Mouse (Mus musculus): ENCODE measurements around the gene Wnt7b. TPM values are rescaled to one million over a fixed set of nuclear protein-coding genes. Genes with fewer than 3 reads are reported as not detected.

Gene Wnt7b
- polyA plus RNA-seq, 1 experiment from 2014 or later, result 1.3 TPM

DNA sequence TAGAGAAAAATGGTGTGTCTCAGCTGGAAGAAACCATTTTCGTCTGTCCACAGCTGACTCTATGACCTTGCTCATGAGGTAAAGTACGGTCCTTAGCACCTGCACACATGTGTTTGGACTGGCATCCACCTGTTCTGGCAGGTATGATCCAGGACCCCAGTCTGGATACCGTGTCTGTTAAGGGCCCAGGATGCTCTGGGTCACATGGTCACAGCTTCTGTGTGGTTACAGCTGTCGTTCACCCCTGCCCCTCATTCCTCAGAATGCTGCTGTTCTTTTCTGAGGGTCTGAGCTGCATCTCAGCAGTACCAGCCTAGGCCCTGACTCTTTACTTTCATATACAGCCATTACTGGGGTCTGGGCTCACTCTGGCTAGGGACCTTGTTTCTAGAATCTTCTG is 18.9 kb upstream of the Wnt7b start:
- Histone ChIP-seq H3K4me2 (no peak overlapping the region), H3K9me3 (replicated peaks) (peaks cover 5% of the 10 kb centered on the region), H3K27me3 (replicated peaks) (peaks cover 8% of the 10 kb centered on the region; the same call in 1 of the 2 replicates), H3K27ac (ENCODE audit: poor library complexity, severe bottlenecking) (no peak overlapping the region), H3K4me3 (no peak overlapping the region), H3K36me3 (no peaks in the 10 kb centered on the region), H3K4me1 (replicated peaks) (peaks cover 17% of the 10 kb centered on the region), H3K9ac (no peak overlapping the region)
- no peak for ATAC-seq (ENCODE audit: insufficient number of reproducible peaks, low FRiP score)
- 74% methylated on average over 4 of the region's 4 CpGs for WGBS

DNA sequence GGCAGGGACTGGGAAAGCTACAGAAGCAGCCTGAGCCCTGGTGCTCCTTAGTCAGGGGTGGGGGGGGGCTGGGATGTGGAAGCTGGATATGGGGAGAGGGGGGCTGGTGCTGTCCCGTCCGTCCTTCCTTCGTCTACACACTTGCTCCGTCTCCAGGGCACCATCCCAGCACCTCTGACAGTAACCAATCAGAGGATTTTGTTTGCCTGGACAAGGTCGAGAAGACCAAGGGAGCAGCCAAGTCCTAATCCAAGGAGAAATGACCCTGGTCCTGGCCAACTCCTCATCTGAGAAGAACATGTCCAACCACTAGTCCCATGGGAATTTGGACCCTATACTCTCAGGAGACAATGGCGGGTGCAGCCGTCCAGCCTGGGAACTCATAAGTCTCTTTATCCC is 18.4 kb upstream of the Wnt7b start:
- H3K9ac ChIP-seq, result peak overlapping the region; percentile 44; the same call in 1 of the 2 replicates
- H3K36me3 ChIP-seq, result no peaks in the 10 kb centered on the region
- no peak for ATAC-seq (ENCODE audit: insufficient number of reproducible peaks, low FRiP score)
- H3K9me3 ChIP-seq (replicated peaks), result peaks cover 5% of the 10 kb centered on the region
- WGBS, result 50% methylated on average over 7 of the region's 7 CpGs
- H3K27me3 ChIP-seq (replicated peaks), result peaks cover 9% of the 10 kb centered on the region
- peak overlapping the region; percentile 38 for H3K4me2 ChIP-seq
- H3K4me1 ChIP-seq (replicated peaks), result peaks cover 14% of the 10 kb centered on the region
- H3K4me3 ChIP-seq, result no peak overlapping the region
- no peak overlapping the region for H3K27ac ChIP-seq (ENCODE audit: poor library complexity, severe bottlenecking)

DNA sequence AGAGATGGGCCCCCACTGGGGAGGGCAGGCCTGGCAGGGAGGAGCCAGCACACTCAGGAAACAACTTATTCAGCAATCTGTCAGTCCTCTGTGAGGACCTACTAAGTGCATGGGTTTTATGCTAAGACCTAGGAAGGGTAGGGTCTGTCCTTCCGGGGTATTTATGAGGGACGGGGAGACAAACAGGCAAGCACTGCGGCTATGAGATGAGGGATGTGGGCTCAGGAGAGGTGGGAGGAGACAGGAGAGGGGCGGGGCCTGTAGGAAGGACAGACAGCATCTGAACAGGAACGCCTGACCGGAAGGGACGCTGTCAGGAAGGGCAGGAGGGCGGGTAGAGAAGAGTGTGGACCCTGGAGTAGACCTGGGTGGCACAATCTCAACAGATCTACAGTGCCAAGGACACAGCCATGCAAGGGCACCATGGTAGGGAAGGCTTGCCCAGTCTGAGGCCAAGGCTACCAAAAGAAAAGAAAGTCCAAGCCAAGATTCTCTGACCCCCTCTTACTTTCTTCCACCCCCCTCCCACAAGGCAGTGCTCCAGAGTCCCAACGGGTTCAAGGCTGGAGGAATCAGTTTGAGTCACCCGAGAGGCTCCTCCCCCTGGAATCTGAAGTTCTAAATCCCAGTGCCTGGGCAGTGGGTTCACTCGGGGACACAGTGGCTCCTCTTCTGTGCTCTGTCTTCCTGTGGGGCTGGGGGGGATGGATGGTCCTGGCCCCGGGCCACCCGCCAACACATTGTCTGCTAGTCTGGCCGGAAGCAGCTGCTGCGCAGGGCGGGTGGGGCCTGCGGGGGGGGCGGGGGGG is 17.8 kb upstream of the Wnt7b start:
- Histone ChIP-seq H3K4me1 (replicated peaks) (peaks cover 14% of the 10 kb centered on the region), H3K27ac (ENCODE audit: poor library complexity, severe bottlenecking) (no peak overlapping the region), H3K9me3 (replicated peaks) (peaks cover 5% of the 10 kb centered on the region), H3K4me2 (peak overlapping the region; percentile 38), H3K27me3 (replicated peaks) (peaks cover 13% of the 10 kb centered on the region), H3K36me3 (no peaks in the 10 kb centered on the region), H3K4me3 (no peak overlapping the region), H3K9ac (peak overlapping the region; percentile 44; the same call in 1 of the 2 replicates)
- ATAC-seq (ENCODE audit: insufficient number of reproducible peaks, low FRiP score), result peak; percentile 81
- WGBS, result 24% methylated on average over 18 of the region's 18 CpGs

DNA sequence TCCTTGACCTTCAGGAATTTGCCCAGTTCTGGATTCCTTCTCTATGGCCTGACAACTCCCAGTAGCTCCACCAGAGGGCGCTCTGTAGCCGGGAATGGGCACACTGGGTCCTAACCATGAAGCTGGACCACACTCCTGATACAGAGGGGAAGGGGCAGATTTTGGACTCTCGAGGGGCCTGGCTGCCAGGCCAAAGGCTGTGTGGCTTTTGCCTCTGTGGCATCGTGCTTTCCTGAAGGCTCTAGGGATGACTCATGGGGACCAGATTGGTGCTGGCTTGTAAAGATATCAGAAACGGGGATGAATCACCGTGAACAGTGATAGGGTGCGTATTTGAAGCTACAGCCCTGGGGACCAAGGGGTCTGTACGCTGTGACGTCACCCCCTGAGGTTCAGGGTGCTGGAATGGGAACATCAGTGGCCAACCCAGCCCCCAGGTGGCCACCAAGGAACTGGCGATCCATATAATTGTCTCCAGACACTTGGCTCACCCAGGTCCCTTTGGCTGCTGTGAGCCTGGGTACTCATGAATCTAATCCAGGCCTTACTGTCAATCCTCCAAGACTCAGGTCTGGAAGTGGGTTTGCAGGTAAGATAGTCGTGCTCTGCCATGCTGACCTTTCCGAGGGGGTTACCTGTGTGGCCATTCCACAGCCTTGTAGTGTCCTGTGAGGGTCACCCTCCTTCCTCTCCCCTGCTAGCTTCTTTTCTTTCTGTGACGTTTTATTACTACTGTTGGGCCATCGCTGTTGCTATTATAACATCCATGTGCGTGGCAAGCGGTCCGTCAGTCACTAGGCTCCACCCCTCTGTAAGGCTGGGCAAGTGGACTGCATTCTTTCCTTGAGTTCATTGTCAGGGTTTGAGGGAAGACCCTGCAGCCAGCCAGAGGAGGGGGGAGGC is 17.0 kb upstream of the Wnt7b start:
- Histone ChIP-seq H3K4me3 (no peak overlapping the region), H3K36me3 (no peaks in the 10 kb centered on the region), H3K27me3 (replicated peaks) (peaks cover 13% of the 10 kb centered on the region), H3K4me1 (replicated peaks) (peaks cover 14% of the 10 kb centered on the region), H3K4me2 (no peak overlapping the region), H3K27ac (ENCODE audit: poor library complexity, severe bottlenecking) (no peak overlapping the region), H3K9me3 (replicated peaks) (peaks cover 5% of the 10 kb centered on the region), H3K9ac (peak overlapping the region; percentile 29; the same call in 1 of the 2 replicates)
- 42% methylated on average over 17 of the region's 17 CpGs for WGBS
- ATAC-seq (ENCODE audit: insufficient number of reproducible peaks, low FRiP score), result 0 out of 2 replicates have a peak, but pooled peaks have one; percentile 2

DNA sequence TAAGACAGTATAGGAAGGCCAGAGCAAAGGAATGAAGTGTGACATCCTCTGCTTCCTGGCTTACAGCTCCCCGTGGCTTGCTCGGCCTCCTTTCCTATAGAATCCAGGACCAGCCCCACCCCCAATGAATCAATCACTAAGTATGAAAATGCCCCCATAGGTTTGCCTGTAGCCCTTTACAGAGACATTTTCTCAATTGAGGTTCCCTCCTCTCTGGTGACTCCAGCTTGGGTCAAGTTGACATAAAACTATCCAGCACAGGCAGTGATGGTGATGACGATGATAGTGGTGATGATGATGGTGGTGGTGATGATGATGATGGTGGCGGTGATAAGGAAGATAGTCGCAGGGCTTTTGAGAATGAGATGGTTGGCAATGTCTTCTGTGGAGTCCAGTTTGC is 16.2 kb upstream of the Wnt7b start:
- no peak overlapping the region for H3K4me2 ChIP-seq
- H3K9ac ChIP-seq, result no peak overlapping the region
- H3K36me3 ChIP-seq, result no peaks in the 10 kb centered on the region
- no peak for ATAC-seq (ENCODE audit: insufficient number of reproducible peaks, low FRiP score)
- H3K9me3 ChIP-seq (replicated peaks), result peaks cover 5% of the 10 kb centered on the region
- H3K4me1 ChIP-seq (replicated peaks), result peaks cover 14% of the 10 kb centered on the region
- no peak overlapping the region for H3K27ac ChIP-seq (ENCODE audit: poor library complexity, severe bottlenecking)
- no peak overlapping the region for H3K4me3 ChIP-seq
- H3K27me3 ChIP-seq (replicated peaks), result peaks cover 12% of the 10 kb centered on the region
- WGBS, result 50% methylated on average over 5 of the region's 5 CpGs

DNA sequence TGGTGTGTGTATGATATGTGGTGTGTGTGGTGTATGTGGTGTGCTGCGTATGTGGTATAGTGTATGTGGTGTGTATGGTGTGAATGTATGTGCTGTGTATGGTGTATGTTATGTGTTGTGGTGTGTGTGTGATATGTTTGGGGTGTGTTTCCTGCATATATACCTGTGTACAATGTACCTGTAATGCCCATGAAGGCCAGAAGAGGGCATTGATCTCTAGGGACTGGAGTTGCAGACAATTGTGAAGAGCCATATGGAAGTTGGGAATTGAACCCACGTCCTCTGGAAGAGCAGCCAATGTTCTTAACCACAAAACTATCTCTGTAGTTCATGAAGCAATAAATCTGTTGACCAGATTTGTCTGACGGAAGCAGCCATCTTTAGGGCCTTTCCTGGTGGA is 15.1 kb upstream of the Wnt7b start:
- 60% methylated on average over 3 of the region's 3 CpGs for WGBS
- no peak overlapping the region for H3K9ac ChIP-seq
- peaks cover 14% of the 10 kb centered on the region for H3K4me1 ChIP-seq (replicated peaks)
- peaks cover 9% of the 10 kb centered on the region for H3K27me3 ChIP-seq (replicated peaks)
- no peaks in the 10 kb centered on the region for H3K36me3 ChIP-seq
- H3K4me2 ChIP-seq, result no peak overlapping the region
- H3K4me3 ChIP-seq, result no peak overlapping the region
- no peak overlapping the region for H3K27ac ChIP-seq (ENCODE audit: poor library complexity, severe bottlenecking)
- ATAC-seq (ENCODE audit: insufficient number of reproducible peaks, low FRiP score), result no peak
- H3K9me3 ChIP-seq (replicated peaks), result peaks cover 11% of the 10 kb centered on the region

DNA sequence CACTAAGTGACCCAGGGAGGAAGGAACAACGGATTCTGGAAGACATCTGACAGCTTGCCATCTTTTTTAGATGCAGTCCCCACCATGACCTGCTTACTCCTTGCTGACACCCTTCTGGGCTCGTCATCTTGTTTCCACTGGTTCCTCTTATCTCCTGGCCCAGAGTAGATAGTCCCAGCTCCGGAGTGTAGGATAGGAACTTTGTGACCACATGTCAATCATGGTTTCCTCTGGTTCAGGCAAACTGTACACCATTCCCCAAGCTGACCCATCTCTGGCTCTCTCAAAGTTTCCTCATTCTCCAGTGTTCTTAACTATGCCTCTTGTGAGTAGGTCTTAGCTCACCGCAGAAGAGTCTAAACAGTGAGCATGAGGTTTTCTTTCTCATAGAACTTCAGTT is 10.4 kb upstream of the Wnt7b start:
- Histone ChIP-seq H3K4me1 (replicated peaks) (no peaks in the 10 kb centered on the region), H3K4me3 (no peak overlapping the region), H3K9me3 (replicated peaks) (peaks cover 8% of the 10 kb centered on the region), H3K27ac (ENCODE audit: poor library complexity, severe bottlenecking) (no peak overlapping the region), H3K27me3 (replicated peaks) (peaks cover 9% of the 10 kb centered on the region; the same call in 1 of the 2 replicates), H3K4me2 (no peak overlapping the region), H3K36me3 (no peaks in the 10 kb centered on the region), H3K9ac (no peak overlapping the region)
- 52% methylated on average over 4 of the region's 4 CpGs for whole genome bisulfite sequencing
- ATAC-seq (ENCODE audit: insufficient number of reproducible peaks, low FRiP score), result no peak

DNA sequence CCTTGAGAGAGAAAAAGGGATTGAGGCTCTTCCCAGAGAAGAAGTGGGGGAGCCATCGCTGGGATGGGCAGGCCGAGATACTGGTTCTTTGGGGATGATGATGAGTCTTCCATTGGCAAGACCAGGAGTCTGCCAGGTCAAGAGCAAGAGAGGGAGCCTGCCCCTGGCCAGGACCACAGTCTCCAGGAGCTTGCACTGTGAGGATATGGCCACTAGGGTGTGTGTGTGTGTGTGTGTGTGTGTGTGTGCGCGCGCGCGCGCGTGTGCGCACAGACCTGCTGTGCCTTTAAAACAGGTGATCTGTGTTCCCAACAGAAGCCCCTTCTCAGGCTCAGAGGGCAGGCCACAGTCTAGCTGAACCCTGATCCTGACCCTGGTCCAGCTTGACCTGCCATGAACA is 8.6 kb upstream of the Wnt7b start:
- 85% methylated on average over 10 of the region's 10 CpGs for WGBS
- Histone ChIP-seq H3K27ac (ENCODE audit: poor library complexity, severe bottlenecking) (no peak overlapping the region), H3K4me2 (no peak overlapping the region), H3K27me3 (replicated peaks) (peaks cover 18% of the 10 kb centered on the region), H3K36me3 (no peaks in the 10 kb centered on the region), H3K4me3 (no peak overlapping the region), H3K4me1 (replicated peaks) (no peaks in the 10 kb centered on the region), H3K9ac (no peak overlapping the region), H3K9me3 (replicated peaks) (0 out of 2 replicates have a peak, but pooled peaks cover 7% of the 10 kb centered on the region)
- ATAC-seq (ENCODE audit: insufficient number of reproducible peaks, low FRiP score), result no peak

DNA sequence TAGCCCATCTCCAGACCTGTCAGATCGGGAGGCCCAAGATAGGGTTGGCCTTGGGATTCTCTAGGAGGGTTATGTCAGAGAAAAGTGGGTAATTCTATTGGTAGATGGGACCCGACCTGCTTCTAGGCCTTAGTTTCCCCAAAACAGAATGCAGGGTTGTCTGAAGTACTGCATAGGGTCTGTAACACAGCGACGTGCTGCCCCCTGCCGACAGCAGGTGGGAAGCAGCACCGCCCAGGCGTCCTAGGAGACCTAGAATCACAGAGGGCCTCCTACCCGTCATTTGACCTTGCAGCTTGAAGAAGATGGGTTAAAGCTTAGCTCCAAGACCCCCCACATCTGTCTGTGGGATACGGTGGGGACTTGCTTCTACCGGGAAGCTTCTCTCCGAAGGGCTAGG is 1.2 kb upstream of the Wnt7b start:
- no peaks in the 10 kb centered on the region for H3K9me3 ChIP-seq (replicated peaks)
- no peaks in the 10 kb centered on the region for H3K36me3 ChIP-seq
- H3K4me3 ChIP-seq, result no peak overlapping the region
- H3K27me3 ChIP-seq (replicated peaks), result peaks cover 76% of the 10 kb centered on the region
- ATAC-seq (ENCODE audit: insufficient number of reproducible peaks, low FRiP score), result no peak
- 4% methylated on average over 11 of the region's 11 CpGs for WGBS
- H3K27ac ChIP-seq (ENCODE audit: poor library complexity, severe bottlenecking), result no peak overlapping the region
- H3K9ac ChIP-seq, result no peak overlapping the region
- H3K4me2 ChIP-seq, result no peak overlapping the region
- peaks cover 19% of the 10 kb centered on the region for H3K4me1 ChIP-seq (replicated peaks)

DNA sequence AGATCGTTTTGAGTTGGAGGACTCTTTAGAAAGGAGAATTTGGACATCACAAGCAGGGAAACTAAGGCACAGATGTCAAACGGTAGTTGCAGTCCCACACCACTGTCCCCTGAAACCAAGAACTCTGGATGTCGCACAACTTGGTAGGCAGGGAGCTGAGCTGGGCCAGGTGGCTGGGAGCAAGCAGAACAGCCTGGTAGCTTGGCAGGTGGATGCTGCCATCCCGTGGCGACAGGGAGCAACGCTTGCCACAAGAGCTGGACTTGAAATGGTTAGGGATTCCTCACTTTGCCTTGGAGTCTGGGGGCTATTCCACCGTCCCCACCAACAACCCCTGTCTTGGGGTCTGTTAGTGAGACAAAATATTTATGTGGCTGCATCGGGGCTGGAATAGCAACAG is 751 bp upstream of the Wnt7b start:
- Histone ChIP-seq H3K9ac (no peak overlapping the region), H3K27ac (ENCODE audit: poor library complexity, severe bottlenecking) (no peak overlapping the region), H3K36me3 (no peaks in the 10 kb centered on the region), H3K4me2 (no peak overlapping the region), H3K4me1 (replicated peaks) (peaks cover 20% of the 10 kb centered on the region), H3K27me3 (replicated peaks) (peaks cover 81% of the 10 kb centered on the region), H3K4me3 (no peak overlapping the region), H3K9me3 (replicated peaks) (no peaks in the 10 kb centered on the region)
- WGBS, result 3% methylated on average over 8 of the region's 8 CpGs
- ATAC-seq (ENCODE audit: insufficient number of reproducible peaks, low FRiP score), result no peak; the same call in 1 of the 2 replicates

DNA sequence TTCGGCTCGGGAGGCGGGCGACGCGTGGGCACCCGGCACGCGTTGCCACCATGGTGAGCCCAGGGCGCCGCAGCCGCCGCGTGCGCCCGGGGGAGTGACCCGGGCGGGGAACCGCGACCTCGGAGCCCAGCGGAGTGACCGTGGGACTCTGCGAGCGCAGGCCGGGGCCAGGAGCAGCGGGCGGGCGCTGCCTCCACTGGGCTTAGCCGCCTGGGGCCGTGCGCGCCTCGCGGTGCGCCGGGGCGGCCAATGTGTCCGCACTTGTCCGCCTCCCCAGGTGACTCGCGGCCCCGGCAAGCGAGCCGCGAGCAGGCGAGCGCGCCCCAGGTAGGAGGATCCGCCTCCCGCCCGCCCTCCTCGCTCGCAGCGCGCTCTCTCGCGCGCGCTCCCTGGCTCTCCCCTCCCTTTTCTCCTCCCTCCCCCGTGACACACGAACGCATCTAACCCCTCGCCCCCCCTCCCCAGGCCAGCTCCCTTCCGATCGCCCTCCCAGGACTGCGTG is 659 bp downstream of the Wnt7b start:
- no peaks in the 10 kb centered on the region for H3K36me3 ChIP-seq
- WGBS, result under 1% methylated on average over 50 of the region's 67 CpGs
- H3K4me3 ChIP-seq, result peak overlapping the region; percentile 58
- H3K27me3 ChIP-seq (replicated peaks), result peaks cover 90% of the 10 kb centered on the region
- peaks cover 32% of the 10 kb centered on the region for H3K4me1 ChIP-seq (replicated peaks)
- H3K4me2 ChIP-seq, result peak overlapping the region; percentile 96
- no peak overlapping the region for H3K27ac ChIP-seq (ENCODE audit: poor library complexity, severe bottlenecking)
- no peaks in the 10 kb centered on the region for H3K9me3 ChIP-seq (replicated peaks)
- ATAC-seq (ENCODE audit: insufficient number of reproducible peaks, low FRiP score), result no peak; the same call in 1 of the 2 replicates
- H3K9ac ChIP-seq, result peak overlapping the region; percentile 58; the same call in 1 of the 2 replicates

All from heart, embryonic 12.5 days (tissue).